Mouse (Mus musculus): ENCODE measurements around the gene Dnah6.

Dnah6 gene

DNA sequence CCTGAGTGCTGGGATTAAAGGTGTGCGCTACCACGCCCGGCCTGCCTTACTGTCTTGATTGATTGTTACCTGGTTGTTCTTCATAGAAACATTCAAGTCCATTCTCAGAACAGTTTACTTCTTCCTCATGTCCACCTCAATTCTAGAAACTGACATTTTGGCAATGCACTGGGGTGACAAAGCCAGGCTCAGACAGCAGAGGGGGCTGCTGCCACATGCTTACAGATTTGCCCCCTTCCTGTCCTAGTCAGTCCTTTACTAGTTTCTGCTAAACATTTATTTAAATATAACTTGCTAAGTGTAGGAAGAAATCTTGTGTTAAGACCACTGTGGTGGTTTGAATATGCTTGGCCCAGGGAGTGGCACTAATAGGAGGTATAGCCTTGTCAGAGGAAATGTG, 192.6 kb downstream of the Dnah6 start:
- DNase-seq (ENCODE audit: low spot score in 2 of 2), result no peak

DNA sequence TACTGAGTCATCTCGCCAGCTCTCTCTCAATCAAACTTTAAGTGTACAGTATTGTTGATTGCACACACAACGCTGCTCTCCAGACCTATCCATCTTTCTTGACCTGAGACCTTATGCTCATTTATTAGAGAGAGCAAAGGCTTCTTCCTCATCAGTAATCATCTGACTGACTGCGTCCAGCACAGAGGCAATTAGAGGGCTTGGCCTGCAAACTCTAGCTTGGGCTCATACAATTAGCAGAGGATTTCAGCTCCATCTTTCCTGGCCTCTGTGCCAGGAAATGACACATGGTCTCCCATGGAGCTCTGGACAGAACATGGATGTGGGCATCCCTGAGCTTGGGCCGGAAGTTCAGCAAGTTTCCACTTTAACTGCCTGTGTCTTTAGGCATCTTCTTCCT, 193.6 kb downstream of the Dnah6 start:
- no peak for DNase-seq (ENCODE audit: low spot score in 2 of 2)

- DNase-seq (ENCODE audit: low spot score in 2 of 2), result no peak
These were observed 194.6 kb downstream of the Dnah6 start for GRCm38 (mm10) chr6:73026898-73027297.

- DNase-seq (ENCODE audit: low spot score in 2 of 2), result no peak
These were observed 201.4 kb downstream of the Dnah6 start for GRCm38 (mm10) chr6:73020061-73020460.

- DNase-seq (ENCODE audit: low spot score in 2 of 2), result no peak
These were observed 202.6 kb downstream of the Dnah6 start for GRCm38 (mm10) chr6:73018725-73019280.

GRCm38 (mm10) chr6:73014317-73015160, 206.9 kb downstream of the Dnah6 start:
- DNase-seq (ENCODE audit: low spot score in 2 of 2), result peak in 1 of 2 experiments; percentile 28

- no peak for DNase-seq (ENCODE audit: low spot score in 2 of 2)
These were observed 208.5 kb downstream of the Dnah6 start for GRCm38 (mm10) chr6:73012931-73013330.

DNA sequence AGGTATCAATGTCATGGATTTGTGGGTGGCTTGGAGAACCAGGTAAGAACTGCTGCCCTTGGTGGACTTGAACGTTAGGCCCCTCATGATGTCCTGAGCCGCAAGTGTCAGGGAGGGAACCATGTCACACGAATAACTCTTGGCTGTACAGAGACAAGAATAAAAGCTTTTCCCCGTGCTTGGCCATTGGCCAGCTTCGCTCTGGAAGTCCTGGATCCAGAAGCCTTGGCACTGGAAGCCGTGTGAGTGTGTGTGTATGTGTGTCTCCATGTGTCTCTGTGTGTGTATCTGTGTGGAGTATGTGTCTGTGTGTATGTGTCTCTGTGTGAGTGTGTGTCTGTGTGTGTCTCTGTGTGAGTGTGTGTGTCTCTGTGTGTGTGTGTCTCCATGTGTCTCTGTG, 209.6 kb downstream of the Dnah6 start:
- peak; percentile 35 to 46 for DNase-seq (ENCODE audit: low spot score in 2 of 2)

DNA sequence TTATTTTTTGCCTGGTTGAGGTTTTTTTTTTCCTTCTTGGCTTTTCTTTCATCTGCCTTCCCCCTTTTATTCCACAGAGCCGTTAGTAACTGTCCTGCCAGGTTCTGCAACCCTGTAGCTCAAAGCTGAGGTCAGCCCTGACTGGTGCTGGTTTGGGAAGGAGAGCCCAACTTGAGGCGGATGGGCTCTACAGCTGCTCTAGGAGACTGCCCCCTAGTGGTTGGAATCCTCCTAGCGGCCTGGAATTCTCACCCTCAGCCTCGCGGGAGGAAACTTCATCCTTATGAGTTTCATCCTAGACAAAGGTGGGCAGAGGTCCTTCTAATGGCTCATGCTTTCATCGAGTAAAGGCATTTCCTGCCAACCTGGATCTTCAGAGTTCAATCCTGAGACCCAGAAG, 211.4 kb downstream of the Dnah6 start:
- peak in 1 of 2 experiments; percentile 54 for DNase-seq (ENCODE audit: low spot score in 2 of 2)

DNA sequence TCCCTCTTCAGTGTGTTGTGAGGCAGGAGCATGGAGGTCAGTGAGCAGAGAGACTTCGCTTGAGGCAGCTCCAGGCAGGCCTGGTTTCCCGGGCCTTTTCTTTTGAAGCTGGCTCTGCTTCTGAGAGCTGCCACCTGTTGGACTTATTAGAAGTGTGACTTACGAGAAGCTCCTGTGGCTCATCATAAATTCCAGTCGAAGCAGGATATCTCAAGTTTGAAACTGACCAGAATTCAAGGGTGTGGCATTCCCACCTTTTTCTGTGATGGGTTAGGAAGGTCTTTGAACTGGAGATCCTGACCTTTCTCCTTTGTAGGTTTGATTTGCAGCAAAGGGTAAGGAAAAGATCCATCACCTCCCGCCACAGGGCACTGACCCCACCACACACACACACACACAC, 217.8 kb downstream of the Dnah6 start:
- no peak for DNase-seq (ENCODE audit: low spot score in 2 of 2)

GRCm38 (mm10) chr6:73002391-73002790, 219.1 kb downstream of the Dnah6 start:
- no peak for DNase-seq (ENCODE audit: low spot score in 2 of 2)

GRCm38 (mm10) chr6:72998809-72999208, 222.6 kb downstream of the Dnah6 start:
- no peak for DNase-seq (ENCODE audit: low spot score in 2 of 2)

GRCm38 (mm10) chr6:72993688-72994082, 227.8 kb downstream of the Dnah6 start:
- DNase-seq (ENCODE audit: low spot score in 2 of 2), result no peak

- DNase-seq (ENCODE audit: low spot score in 2 of 2), result no peak
These were observed 228.3 kb downstream of the Dnah6 start for GRCm38 (mm10) chr6:72993054-72993687.

- no peak for DNase-seq (ENCODE audit: low spot score in 2 of 2)
These were observed 231.2 kb downstream of the Dnah6 start for GRCm38 (mm10) chr6:72990206-72990605.

GRCm38 (mm10) chr6:72989028-72989736, 232.3 kb downstream of the Dnah6 start:
- peak; percentile 27 to 36 for DNase-seq (ENCODE audit: low spot score in 2 of 2)

DNA sequence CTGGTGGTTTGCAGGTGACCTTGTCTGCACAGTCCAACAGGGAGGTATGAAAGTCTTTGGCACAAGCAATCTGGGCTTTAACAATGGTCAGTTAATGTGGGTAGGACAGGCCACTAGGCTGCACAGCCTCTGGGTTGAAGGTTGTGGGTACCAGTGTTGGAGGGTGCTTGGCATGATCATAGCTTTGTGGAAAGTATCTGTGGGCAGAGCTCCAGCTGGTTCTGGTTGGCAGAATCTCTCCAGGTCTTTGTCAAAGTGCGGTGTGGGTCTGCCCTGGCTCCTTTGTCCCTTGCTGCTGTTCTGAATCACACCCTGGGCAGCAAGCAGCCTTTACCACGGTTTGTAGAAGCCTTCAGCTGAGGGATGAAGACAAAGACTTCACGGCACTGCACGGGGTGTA, 238.9 kb downstream of the Dnah6 start:
- DNase-seq (ENCODE audit: low spot score in 2 of 2), result no peak

DNA sequence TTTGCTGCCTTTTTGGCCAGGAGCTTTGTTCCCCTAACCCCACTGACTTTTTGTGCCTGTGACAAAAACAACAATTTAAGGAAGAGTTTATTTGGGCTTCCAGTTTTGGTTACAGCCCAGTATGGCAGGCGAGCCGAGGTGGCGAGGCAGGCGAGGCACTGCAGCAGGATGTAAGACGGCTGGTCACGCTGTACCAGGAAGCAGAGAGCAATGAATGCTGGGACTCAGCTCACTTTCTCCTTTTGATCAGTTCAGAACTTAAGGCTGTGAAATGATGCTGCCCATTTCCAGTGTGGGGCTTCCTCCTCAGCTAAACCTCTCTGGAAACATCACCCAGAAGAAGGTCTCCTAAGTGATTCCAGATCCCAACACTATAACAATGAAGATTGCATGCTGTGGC, 239.6 kb downstream of the Dnah6 start:
- no peak for DNase-seq (ENCODE audit: low spot score in 2 of 2)

DNA sequence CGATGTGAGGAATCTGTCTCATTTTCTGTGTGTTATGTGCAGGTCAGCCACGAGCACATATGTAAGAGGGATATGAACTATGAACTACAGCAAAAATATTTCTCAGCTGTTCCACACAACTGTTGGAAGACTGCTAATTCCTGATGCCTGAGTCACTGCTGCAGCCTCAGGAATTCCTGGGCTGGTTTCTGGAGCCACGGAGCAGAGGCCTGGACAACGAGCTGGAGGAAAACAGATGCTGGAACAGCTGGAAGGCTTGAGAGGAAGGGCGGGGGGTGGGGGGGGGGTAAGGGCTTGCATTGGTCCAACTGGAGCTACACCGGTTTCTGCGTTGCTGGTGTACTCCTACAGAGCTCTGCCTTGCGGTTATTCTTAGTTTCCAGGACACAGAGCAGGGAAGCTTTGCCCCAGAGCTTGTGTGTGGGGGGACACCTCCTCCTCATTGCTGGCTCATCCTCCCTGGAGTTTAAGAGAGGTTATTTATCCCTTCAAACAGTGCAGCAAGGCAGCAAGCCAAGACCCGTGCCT, 240.3 kb downstream of the Dnah6 start:
- no peak for DNase-seq (ENCODE audit: low spot score in 2 of 2)

DNA sequence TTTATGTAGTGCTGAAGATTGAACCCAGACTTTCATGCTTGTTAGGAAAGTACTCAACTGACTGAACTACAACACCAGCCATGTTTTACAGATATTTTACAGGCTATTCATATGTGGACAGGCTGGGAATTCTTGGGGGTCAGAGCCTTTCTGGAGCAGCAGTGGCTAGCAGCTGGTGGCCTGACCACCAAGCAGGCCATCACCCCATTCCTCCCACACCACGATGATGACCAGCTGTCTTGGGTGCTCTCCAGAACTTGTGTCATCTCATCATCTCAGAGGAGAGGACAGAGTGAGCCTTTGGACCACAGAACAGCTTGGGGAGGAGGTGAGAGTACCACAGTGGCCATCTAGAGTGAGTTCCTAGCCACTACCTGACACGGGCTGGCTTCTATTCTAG, 244.6 kb downstream of the Dnah6 start:
- no peak for DNase-seq (ENCODE audit: low spot score in 2 of 2)

GRCm38 (mm10) chr6:72971074-72971473, 250.4 kb downstream of the Dnah6 start:
- no peak for DNase-seq (ENCODE audit: low spot score in 2 of 2)

DNA sequence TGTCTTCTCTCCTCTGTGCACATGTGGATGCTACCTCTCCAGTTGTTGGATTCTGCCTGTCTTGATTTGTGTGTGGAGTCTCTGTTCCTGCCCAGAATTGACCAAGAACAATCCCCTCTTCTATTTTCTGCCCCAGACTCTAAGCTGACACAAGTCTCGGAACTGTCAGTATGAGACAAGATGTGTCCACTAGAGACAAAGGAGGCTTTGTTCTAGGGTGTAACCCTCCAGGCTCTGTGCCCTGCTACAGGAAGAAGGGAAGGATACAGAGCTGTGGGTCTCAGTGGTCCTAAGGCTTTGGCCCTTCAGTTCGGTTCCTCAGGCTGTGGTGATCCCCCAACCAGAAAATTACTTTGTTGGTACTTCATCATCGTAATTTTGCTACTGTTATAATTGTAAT, 251.7 kb downstream of the Dnah6 start:
- no peak for DNase-seq (ENCODE audit: low spot score in 2 of 2)

All from right cerebral cortex, postnatal 10 days (tissue).